Mouse (Mus musculus): Measurements from ENCODE around the gene Gm49369.
"Not testable (repeated sequence)": the region's sequence is repeated elsewhere in the genome, so short reads cannot be mapped to it uniquely, and the experiment has no call there.

The Gm49369 gene

GRCm38 (mm10) chr7:142328507-142328906 lies 54.0 kb downstream of the Gm49369 start:
- DNase-seq (ENCODE audit: low read depth, low spot score) = peak; percentile 54

- no peak for DNase-seq (ENCODE audit: low read depth, low spot score)
Observed at GRCm38 (mm10) chr7:142326714-142327445, 55.6 kb downstream of the Gm49369 start.

GRCm38 (mm10) chr7:142323396-142324117 lies 58.9 kb downstream of the Gm49369 start:
- DNase-seq (ENCODE audit: low read depth, low spot score) = no peak

- DNase-seq (ENCODE audit: low read depth, low spot score) = no peak
Observed at GRCm38 (mm10) chr7:142322641-142323040, 59.8 kb downstream of the Gm49369 start.

GRCm38 (mm10) chr7:142321637-142322306 lies 60.7 kb downstream of the Gm49369 start:
- not testable (repeated sequence) for DNase-seq (ENCODE audit: low read depth, low spot score)

Data from mesoderm, embryonic 11.5 days (tissue).